Mouse (Mus musculus): ENCODE data around the gene Fam122b.
"Not testable (repeated sequence)": the region's sequence is repeated elsewhere in the genome, so short reads cannot be mapped to it uniquely, and the experiment has no call there.

The Fam122b gene

DNA sequence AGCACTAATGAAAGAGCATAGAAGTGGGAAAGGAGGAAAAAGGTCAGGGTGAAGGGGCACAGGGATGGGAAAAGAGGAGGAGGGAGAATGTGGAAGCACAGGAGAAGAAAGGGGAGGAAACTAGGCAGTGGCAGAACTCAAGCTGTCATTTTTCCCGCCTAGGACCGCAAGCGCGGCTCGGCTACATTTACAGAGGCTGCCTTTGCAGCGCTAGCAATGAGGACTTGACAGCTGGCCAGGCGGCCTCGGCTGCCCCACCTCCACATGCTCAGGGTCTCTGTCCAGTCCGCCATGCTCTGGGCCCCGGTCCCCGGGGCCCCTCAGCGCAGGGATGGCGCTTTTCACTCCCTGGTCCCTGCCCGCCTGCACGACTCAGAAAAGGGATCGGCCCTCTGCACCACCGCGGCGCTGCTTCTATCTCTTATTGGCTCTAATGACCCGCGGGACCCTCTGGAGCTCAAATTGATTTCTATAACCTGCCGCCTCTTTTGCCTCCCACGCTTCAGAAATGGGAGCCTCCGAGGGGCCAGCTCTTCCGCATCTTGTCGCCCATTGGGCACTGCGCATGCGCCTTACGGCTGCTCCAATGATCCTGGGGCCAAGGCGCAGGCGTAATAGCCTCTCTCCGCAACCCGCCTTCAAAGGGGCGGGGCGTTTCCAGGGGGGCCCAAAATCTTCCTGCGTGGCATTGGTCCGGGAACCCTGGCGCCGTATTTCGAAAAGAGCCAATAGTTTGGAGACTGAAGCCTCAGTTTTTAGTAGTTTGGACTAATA is at the start of gene Fam122b:
Gene Fam122b (minus strand): TSS at position 517 of the 774 bp plus-strand sequence.
- DNase-seq, result peak; percentile 86

DNA sequence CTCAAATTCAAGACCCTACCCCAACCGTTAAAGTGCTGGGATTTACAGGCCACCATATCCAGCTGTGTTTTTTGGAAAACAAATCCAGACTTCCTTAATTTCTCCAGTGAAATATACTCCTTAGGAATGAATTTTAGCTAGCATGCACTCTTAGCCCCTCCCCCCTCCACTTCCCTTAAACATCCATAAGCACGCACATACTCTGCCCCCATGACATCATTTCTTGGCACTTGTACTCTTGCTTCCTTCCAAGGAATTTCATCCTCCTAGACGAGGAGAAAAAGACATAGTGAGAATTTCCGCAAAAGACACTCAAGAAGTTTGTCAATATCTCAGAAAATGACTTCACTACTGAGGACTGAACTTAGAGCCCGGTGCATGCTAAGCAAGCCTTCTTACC is 18.3 kb upstream of the Fam122b start:
- no peak for DNase-seq

- no peak for DNase-seq
Observed at GRCm38 (mm10) chrX:53273124-53273523, 3.5 kb upstream of the Fam122b start, which contains the start of gene Fam122c. Fam122c (plus strand) TSS chrX:53273424.

DNA sequence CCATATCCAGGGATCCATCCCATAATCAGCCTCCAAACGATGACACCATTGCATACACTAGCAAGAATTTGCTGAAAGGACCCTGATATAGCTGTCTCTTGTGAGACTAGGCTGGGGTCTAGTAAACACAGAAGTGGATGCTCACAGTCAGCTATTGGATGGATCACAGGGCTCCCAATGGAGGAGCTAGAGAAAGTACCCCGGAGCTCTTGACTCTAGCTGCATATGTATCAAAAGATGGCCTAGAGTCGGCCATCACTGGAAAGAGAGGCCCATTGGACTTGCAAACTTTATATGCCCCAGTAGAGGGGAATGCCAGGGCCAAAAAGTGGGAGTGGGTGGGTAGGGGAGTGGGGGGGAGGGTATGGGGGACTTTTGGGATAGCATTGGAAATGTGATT is 2.0 kb upstream of the Fam122b start:
- not testable (repeated sequence) for DNase-seq

GRCm38 (mm10) chrX:53270063-53270432 is 443 bp upstream of the Fam122b start:
- DNase-seq, result no peak

- peak; percentile 37 for DNase-seq
Observed at GRCm38 (mm10) chrX:53268856-53269255, 749 bp downstream of the Fam122b start.

GRCm38 (mm10) chrX:53266186-53266585 is 3.4 kb downstream of the Fam122b start:
- DNase-seq, result no peak

GRCm38 (mm10) chrX:53255195-53255594 is 14.4 kb downstream of the Fam122b start:
- DNase-seq, result no peak

GRCm38 (mm10) chrX:53240011-53240410 is 29.6 kb downstream of the Fam122b start, which contains the start of gene Plac1:
Plac1 (minus strand) TSS chrX:53240111.
- no peak for DNase-seq

DNA sequence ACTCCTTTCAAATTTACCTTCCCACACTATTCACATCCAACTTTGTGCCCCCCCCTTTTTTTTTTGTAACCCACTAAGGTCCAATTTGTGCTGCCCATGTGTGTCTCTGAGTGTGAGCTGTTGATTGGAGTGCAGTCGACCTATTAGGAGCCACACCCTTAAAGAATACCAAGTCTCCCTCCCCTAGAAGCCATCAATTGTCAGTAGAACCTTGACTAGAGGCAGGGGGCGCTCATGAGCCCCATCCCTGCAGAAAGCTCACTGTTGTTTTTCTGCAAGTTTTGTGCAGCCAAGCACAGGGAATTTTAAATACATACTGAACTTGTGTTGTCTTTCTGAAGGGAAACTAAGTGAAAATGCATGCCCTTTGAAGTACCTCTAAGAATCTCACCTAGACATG is 31.6 kb downstream of the Fam122b start:
- no peak for DNase-seq

DNA sequence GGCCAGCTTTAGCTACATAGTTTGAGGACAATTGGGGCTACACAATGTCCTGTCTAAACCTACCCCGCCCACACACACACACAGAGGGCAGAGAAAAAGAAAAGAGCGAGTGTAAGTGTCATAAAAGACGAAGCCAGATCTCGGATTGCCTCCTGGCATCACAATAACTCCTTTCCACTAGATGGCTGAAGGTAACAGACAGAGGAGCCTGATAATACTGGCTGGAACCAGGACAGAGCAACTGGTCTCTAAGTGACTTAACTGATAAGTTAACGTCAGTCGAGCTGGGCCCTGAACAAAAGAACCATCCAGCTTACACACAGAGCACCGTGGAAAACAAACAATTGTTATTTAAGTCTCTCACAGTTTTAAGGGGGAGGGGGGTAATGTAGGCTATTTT is 33.2 kb downstream of the Fam122b start:
- DNase-seq, result no peak

DNA sequence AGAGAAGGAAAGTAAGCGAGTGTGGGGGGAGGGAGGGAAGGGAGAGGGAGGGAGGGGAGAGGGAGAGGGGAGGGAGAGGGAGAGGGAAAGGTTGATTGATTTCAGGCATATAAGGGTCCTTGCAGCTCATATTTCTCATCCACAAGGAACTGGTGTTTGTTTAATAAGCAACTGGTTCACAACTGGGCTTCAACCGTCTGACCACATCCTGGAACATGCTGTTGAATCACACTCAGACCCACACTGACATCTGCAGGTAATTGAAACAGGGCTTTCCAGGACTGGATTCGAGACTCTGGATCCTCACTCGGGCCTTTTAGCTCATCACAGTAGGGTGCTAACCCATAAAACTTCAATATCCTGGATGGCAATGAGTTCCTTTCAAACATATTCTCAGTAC is 35.9 kb downstream of the Fam122b start:
- no peak for DNase-seq

DNA sequence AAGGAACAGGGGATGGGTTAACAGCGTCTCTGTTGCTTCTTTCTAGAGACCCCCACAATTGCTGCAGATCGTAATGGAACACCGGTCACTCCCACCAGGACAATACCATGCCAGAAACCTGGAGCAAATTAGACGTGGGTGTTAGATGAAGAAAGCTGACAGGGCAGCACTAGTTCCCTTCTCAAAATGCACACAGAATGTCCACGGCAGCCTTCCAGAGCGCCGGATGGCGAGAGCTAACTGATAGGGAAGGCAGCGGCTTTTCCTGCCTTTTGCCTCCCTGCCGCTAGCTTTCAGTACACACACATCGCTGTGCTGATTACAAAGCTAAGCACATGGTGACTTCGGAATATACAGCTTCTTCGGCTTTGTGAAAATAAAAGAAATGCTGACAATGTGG is 37.6 kb downstream of the Fam122b start:
- no peak for DNase-seq

GRCm38 (mm10) chrX:53224353-53224944 is 45.2 kb downstream of the Fam122b start:
- DNase-seq, result no peak

DNA sequence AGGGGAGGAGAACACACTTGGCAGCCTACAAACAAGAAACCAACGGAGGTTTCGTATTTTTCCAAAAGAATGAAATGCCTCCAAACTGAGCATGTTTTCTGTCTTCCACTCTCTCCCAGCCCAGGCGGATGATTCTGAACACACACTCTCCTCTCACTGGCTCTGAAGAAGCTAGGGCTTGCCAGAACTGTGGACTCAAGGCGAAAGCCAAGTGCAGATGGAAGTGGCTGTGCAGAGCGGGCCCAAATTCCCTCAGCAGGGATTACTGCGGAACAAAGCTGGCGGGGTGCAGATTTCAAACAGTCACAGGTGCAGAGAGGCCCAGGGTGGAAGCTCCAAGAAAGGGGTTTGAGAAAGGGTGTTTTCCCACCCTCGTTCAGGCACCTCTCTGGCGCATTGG is 48.8 kb downstream of the Fam122b start:
- no peak for DNase-seq

DNA sequence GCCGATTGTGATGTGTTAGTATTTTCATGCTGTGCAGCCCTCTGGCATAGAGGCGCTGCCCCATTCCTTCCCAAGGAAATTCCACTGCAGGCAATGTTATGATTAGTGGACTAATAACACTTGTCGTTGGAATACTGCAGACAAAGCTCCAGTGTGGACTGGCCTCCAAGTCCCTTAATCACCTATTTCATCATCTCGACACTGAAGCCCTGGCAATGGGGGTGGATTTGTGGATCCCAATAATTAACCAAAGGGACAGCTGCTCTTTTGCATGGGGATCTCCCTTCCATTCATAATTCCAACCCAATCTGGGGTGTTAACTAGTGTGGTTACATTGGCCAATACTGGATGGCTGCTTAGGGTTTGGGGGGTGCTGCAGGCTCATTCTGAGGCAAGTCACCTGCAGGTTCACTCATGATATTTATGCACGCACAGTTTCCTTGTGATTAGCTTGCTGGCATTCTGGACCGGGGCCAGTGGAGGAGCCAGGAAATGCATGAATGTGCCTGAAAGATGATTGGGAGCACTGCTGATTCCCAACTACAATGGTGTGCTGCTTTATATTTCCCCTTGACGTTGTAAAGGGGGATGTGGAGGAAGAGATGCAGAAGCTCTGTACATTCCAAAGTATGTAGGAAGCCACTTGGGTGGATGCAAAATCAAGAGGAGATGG is 54.9 kb downstream of the Fam122b start:
- DNase-seq, result no peak

- no peak for DNase-seq
Observed at GRCm38 (mm10) chrX:53213838-53214237, 55.8 kb downstream of the Fam122b start.

DNA sequence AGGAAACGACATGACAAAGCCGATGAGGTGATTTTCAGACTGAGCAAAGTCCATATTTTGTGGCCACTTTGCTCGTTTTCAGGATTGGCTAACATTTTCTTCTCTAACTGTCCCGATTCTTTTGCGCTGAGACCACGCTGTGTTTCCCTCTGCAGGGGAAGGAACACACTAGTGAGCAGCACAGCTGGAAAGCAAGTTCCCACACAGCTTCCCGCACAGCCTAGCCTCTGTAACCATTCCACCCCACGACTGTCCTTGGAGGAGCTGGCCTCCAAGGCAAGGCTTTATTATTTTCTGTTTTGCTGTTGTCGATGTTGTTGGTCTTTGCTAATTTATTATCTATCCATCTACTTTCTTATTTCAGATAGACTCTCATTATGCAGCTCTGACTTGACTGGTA is 57.1 kb downstream of the Fam122b start:
- DNase-seq, result no peak

GRCm38 (mm10) chrX:53211756-53212483 is 57.7 kb downstream of the Fam122b start:
- no peak for DNase-seq

- DNase-seq, result no peak
Observed at GRCm38 (mm10) chrX:53209431-53209830, 60.2 kb downstream of the Fam122b start.

- DNase-seq, result no peak
Observed at GRCm38 (mm10) chrX:53204690-53205311, 64.8 kb downstream of the Fam122b start.

GRCm38 (mm10) chrX:53201616-53202015 is 68.0 kb downstream of the Fam122b start:
- DNase-seq, result no peak

DNA sequence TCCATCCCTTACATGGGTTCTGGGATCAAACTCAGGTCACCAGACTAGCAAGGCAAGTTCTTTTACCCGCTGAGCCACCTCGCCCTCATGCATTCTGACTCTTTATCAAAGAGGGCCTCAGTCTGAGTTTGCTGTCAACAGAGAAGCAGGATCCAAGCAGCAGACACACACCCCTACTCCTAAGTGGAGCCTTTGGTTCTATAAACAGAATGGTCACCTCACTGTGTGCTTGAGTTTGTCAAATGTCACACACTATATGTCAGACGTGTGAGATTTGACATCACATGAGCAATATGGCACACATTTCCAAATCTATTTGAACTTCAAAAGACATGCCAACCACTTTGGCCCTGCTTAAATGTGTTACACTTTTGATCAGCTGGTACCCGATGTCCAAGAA is 71.9 kb downstream of the Fam122b start:
- no peak for DNase-seq

All from cerebellum, adult 8-10 months (tissue).